Mouse (Mus musculus): ENCODE measurements around the gene Tctex1d4.

Gene Tctex1d4

DNA sequence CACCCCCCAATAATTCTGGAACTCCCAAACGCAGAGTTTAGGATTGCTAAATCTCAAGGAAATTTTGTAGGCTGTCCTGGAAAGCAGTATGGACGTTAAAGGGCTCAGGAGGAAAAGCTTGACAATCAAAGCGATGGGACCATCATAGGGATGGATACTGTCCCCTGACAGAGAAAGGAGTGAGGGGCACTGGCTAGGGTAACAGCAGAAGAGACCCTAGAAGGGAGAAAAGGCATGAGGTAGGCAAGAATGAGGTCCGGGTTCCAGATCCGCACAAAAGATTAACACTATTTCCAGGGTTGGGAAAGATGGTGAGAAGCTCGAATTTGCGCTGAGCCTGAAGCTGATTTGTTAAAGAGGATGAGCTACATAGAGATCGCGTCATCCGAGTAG, 6.5 kb upstream of the Tctex1d4 start:
- DNase-seq (ENCODE audit: low read depth, low spot score), result no peak

DNA sequence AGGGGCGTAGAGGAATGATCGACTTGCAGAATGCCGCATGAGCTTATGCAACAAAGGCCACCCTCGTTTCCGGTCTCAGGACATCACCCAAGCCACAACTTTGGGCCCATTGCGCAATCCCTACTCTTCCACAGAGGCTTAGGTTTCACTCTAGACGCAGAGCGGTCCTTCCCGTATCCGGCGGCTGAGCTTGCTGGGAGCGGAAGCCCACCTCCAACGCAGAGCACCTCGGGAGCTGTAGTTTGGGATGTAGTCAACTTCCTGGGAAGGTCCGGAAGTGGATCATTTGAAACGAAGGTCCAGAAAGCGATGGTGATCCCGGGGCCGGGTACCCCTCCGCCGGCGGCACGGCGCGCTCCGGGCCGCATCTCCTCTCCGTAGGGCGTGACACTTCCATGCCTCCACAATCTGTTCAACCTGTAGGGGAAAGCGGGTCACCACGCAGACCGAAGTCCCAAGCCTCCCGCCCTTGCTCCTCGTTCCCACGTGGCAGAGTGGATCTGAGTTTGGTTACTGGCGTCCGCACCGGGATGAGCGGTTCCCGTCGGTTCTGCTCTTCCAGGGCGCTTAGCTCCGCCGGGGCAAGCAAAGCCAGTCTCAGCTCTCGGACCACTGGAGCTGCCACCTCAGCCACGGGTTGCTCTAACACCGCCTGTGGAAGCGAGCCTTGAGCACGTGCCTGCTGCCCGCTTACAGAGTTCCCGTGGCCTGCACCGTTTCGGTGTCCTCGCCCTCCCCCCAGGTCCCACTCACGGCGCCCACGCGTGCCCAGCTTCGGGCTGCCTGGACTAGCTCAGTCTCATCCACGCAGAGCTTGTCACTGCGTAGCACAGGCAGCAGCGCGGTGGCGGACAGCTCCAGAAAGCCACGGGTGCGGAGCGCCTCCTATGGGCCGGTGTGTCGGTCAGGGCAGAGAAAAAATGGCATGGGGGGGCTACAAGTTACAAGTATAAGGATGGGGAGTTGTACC, 5.9 kb upstream of the Tctex1d4 start:
- DNase-seq (ENCODE audit: low read depth, low spot score), result peak; percentile 97

DNA sequence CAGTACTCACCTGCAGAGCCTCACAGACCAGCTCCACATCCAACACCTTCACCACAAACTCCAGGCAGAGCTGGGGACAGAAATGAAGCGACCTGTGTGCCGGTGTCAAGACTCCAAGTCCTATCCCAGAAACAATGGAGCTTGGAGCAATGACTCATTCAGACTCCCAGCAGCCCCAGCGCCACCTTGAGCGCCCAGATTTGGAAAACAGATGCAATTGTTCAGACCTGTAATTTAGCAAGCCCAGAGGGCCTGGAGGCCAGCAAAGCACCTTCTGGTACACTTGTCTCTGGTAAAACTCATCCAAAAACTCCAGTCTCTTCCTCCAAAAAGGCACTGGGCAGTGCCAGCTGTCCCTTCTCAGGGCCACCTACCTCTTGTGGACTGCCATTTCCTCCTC, 4.4 kb upstream of the Tctex1d4 start:
- no peak for DNase-seq (ENCODE audit: low read depth, low spot score)

DNA sequence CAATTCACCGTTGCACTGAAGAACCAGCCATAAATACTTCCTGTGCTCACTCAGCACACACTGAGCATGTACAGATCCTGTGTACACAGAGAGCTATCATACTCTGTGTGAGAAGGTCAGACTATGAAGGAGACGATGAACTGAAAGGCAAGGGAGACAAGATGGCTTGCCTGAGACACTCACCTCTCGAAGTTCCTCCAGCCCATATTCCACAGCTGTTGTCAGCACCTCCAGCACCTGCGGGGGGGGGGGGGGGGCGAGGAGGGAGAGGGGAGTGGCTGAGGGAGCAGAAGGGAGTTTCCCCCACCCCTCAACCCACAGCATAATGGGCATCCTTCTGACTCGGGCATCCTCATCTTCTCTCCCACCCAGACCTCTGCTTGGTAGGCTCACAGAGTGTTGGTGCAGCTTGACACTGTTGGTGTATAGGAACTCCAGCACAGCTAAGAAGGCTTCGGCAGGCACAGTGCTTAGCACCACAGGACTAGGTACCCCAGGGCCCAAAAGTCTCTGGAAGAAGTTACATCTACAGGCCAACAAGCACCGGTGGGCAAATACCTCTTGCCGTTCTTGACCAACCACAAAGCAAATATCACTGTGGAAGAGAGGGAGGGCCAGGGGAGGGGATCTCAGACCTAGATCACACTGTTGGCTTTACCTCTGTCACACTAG, 2.9 kb upstream of the Tctex1d4 start:
- no peak for DNase-seq (ENCODE audit: low read depth, low spot score)

DNA sequence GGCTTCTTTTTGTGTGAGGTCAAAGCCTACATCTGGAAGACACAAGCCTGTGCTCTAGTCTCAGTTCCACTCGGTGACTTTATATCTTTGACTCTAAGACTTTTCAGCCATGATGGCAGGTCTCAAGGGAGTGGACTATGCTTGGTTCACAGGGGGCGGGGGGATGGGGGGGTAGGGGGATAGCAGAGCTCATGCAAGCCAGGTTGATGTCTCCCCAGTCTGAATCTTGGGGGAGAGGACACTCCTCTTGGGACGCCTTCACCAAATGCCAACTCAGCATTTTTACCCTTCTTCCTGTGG, 2.4 kb upstream of the Tctex1d4 start:
- no peak for DNase-seq (ENCODE audit: low read depth, low spot score)

DNA sequence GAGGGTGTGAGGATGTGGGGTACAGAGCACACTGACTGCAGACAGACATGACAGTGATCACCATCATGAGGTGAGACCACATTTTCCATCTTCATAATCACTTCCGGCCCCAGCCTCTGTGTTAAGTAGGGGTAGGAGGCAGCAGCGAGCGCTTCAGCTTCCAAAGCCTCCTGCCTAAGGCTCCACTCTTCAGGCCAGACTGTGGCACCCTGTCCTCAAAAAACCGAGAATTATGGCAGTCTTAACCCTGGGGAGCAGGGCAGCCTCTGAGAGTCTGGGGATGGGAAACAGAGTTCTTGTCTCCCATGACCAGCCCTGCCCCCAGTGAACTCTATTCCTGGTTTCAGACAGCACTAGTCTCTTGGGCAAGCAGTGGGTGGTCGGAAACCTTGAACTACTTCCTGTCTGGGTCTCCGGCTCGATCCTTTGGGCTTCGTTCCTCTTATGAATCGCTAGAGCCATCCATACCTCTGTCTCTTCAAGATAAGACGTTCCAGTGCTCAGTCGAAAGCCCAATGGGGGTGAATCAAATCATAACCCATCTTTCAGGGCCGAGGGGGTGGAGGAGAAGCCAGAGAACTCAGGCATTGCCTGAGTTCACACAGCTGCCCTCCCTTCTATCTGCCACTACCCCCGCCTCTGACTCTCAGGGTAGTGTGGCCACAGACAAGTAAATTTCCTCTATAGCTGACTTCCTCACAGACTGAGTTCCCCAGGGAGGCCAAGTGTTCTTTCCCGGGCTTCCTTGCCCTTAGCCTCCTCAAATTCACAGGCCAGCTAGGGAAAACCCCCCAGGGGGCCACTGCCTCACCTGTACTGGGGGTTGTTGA, 1.9 kb upstream of the Tctex1d4 start:
- DNase-seq (ENCODE audit: low read depth, low spot score), result no peak

DNA sequence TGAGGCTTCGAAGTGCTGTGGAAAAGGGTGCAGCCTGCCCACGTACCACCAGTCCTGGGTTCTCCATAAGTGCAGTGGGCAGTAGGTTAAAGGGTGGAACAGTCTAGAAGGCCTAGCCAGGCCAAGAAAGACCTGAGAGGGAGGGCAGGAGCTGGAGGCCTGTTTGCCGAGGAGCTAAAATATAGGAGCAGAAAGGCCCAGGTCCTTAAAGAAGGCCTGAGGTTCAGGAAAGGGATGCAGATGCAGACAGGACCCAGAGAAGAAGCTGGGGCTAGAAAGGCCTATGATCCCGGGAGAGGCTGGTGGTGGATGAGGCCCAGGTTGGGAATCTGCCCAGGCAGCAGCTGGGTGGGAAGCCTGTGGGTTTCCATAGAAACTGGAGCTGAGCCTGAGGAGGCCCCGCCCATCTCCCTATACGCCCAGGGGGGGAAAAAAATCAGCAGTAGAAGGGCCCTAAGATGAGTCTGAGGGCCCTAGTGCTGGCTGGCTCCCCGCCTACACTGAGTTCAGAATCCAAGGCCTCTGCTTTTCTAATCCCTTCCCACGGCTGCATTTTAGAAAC, 1.2 kb upstream of the Tctex1d4 start, which contains the start of gene Btbd19:
TSS of gene Btbd19 (minus strand) at position 378 of the 562 bp plus-strand sequence.
- DNase-seq (ENCODE audit: low read depth, low spot score), result peak; percentile 90

DNA sequence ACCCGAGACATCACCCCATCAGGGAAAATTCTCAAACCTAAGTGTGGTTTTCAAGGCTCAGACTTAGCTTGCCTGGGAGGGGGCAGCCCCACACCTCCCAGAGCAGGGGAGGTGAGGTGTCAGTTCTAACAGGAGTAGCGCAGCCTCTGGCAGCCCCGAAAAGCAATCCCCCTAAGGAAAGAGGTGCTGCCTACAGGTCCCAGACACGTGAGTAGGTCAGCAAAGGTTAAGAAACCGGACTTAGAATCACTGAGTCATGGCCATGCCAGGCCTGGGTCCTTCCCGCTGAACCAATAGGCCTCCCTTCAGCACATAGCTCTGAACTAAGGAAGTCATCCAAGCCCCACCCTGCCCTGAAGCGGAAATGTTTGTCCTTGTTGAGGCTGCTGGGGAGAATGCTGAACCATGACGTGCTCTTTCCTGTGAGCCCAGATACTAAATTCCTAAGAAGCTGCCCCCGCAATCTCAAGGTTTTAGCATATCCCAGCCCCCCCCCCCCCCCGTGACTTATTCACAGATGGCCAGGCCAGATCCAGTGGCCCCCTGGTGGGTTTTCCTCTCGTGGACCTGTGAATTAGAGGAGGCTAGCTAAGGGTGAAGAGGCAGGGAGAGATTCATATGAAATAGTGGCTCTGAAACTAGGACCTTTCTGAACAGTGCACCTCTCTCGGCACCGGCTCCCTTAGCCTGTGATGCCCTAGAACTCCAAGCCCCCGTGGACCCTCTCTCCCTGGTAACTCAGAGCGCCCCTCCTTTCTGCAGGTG, 502 bp upstream of the Tctex1d4 start:
- peak; percentile 96 for DNase-seq (ENCODE audit: low read depth, low spot score)

DNA sequence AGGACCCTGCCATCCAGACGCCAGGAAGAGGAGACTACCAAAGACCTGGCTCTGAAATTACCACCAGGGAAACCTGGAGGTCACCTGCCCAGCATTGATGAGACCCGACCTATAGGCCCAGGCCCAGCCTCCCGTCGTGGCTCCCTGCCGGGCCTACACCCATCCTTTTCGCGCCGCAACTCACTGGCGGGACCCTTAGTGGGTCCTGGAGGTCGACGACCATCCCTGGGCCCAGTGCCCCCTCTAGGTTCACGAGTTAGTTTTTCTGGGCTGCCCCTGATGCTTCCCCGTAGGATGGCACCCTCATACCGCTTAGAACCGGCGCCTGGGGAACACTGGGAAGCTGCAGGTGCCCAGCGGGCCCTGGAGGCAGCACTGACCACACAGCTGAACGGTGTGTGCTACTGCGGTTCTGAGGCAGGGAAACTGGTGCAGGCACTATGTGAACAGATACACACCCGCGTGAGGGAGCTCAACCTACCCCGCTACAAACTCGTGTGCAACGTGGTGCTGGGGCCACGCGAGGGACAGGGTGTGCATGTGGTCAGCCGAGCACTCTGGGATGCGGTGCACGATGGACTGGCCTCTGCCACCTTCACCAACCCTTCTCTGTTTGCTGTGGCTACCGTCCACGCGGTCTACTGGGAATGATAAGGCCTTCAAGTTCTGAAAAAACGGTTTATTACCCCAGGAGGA, 1.5 kb downstream of the Tctex1d4 start:
- no peak for DNase-seq (ENCODE audit: low read depth, low spot score)

DNA sequence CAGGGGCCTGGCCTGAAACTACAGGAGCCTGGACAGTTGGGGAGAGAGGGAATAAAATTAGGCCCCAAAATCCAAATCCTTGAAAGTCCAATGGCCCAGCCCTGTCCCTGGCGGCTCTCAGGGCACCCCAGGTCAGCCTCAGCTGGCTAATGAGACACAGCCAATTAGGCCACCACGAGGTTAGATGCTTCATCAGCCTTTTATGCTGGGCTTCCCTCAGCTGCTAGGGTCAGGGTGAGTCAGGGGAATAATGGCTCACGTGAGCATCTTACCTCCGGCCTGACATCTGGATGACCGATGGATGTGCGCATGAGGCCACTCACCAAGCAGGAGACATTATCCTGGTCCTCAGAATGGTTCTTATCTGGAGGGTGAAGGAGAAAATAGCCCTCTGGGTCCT, 4.2 kb downstream of the Tctex1d4 start:
- DNase-seq (ENCODE audit: low read depth, low spot score), result no peak

DNA sequence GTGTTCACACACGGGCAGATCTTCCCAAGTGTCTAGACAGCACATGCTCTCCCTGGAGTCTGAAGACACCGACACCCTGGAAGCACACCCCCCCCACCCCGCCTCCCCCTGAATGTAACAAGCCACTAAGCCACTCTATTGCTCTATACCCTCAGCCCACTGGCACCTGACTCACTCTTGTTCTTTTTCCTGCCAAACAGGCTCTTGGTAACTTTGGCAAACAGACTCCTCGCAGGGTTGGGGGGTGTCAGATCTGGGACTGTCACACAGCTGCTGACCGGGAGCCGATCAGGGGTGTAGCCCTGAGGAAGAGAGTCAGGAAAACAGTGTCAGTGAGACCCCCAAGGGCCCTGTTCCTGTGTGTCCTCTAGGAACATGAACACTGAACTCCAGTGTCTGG, 4.6 kb downstream of the Tctex1d4 start:
- DNase-seq (ENCODE audit: low read depth, low spot score), result no peak

DNA sequence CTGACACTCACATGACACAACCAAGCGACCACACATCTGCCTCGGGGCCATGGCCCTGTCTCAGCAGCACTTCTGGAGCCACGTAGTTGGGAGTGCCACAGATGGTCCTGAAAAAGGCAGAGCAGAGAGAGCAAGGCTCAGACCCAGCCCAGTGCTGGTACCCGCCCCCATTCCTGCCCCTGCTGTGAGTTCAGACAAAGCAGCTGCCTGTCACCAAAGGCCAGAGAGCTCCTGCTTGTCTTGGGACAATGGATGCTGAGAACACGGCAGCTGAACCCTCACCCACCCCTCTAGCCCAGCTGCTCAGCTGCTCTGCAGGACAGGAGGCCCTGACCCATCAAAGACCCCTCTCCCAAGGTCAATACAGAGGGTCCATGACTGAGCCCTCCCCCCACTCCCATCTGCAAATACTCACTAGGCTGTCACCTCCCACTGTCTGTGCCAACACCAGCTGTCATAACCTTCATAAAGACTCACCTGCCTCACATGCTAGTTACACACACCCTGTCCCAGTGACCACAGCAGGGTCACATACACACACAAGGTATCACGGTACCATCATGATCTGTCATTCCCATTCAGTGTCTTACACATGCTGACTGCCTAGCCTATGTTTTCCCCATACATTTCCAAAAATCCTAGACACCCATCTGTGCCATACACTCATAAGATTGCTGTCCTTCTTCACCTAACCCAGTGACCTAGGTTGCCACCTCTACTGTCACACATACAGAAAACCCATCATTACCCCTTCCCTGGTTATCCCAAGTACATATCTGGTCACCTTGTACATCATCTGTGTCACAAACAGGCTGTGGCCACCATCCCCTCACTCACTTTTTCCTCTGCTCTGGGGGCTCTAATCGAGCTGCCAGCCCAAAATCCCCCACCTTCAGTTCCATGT, 5.5 kb downstream of the Tctex1d4 start:
- DNase-seq (ENCODE audit: low read depth, low spot score), result peak; percentile 93

DNA sequence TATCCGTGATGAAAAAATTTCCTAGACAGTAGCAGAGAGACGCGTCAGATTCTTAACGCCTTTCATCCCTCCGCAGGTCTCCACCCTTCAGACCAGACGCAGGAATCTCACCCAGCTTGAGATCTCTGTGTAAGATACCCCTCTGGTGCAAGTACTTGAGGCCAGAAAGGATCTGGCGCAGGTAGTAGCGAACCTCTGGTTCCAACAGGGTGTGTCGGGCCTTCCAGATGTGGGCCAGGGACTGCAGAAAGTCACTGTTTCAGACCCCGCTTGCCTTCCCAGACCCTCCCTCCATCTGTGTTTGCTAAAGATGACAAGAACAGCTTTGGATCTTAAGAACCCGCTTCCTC, 6.2 kb downstream of the Tctex1d4 start:
- no peak for DNase-seq (ENCODE audit: low read depth, low spot score)

DNA sequence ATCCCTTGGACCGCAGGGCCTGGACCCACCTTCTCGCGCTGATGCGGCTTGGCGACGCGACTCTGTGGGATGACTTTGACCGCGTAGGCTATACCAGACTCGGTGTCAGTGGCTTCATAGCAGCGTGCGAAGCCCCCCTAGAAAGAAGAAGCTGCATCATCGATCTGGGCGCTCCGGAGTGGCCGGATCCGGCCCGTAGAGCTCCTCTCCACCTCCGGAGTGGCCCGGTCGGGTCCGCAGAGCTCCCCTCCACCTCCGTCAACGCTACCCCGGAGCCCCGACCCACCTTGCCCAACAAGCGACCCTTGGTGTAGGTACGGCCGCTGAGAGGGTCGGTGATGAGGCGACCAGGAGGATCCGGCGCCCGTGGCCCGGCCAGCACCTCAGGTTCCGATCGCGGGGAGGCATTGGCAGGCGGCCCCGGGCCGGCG, 6.8 kb downstream of the Tctex1d4 start:
- DNase-seq (ENCODE audit: low read depth, low spot score), result no peak

DNA sequence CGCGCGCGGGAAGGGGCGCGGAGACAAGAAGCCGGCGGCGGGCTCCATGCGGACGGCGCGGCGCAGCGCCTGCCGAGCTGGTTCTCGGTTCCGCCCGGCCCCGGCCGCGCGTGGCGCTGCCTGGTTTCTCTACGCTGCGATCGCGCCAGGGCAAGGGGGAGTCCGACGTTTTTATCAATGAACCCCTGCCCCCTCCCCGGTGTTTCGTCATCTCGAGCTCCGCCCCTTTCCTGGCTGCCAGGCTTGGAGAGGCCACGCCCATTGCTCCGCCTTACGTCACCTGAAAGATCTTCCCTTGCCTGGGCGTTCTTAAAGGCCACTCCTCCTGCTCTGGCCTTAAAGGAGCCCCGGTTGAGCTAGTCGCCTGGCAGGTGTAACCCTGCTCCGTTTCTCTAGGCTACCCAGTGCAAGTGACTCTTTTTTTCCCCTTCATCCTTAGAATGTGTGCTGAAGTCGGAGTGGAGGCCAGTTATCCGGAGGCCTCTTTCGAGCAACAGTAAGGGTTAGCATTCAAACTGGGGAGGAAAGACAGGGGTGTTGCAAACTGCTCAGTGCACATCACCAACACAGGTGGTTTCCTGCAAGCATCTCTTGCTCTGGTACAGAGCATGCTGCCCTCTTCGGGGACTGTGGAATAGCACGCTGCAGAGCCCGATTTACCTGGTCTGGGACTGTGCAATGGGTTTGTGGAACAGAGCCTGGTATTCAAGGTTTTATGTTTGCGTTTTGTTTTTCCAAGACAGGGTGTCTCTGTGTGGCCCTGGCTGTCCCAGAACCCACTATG, 7.4 kb downstream of the Tctex1d4 start, which contains the start of gene Plk3:
TSS of gene Plk3 (minus strand) at position 147 of the 784 bp plus-strand sequence.
- peak; percentile 98 for DNase-seq (ENCODE audit: low read depth, low spot score)

DNA sequence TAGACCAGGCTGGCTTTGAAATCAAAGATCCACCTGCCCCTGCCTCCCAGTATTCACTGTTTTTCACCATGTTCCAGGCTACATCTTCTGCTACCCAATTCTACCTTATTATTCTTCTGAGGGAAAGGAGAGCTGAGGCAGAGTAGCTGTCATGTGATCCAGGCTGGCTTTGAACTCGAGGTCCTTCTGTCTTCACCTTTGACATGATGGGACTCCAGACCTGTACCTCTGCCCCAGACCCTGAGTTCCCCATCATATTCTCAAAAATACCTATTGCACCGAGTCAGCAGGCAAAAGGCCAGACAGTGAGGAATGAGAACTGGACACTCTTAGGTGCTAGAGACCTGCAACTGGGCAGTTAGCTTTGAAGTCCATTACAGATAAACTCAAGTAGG, 8.0 kb downstream of the Tctex1d4 start:
- DNase-seq (ENCODE audit: low read depth, low spot score), result no peak

DNA sequence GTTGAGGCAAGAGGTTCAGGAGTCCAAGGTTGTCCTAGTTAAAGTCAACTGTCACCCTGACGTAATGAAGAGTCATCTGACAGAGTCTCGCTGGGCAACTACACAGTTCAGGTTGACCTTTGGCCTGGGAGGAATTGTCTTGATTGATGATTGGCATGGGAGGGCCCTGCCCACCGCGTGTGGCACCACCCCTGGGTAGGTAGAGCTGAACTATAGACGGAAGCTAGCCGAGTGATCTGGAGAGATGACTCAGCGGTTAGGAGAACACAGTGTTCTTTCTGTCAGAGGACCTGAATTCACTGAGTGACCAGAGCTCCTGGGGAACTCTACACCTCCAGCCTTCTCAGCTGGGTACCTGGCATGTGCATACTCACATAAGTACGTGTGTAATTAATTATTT, 9.4 kb downstream of the Tctex1d4 start:
- DNase-seq (ENCODE audit: low read depth, low spot score), result peak; percentile 77
